Mouse (Mus musculus): ENCODE results near the gene Rab17.

Gene Rab17

DNA sequence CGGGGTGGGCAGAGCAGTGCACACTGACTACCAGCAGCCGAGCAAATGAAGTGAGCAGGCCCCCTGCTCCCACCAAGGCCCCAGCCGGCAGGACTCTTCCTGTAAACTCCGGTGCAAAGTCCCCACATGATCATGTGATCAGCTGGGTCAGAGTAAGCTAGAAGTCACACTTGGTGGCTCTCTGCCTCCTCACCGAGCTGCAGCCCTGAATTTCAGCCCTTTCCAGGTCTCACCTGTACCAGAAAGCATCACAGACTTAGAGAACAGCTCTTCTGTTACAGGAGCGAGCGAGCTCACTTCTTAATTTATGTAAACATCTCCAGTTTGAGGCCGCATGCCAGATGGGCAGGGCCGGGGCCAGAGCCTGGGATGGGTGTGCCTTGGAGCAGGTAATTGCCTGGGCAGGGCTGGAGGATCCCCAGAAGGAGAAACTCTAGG, at the start of gene Rab17:
TSS of gene Rab17 (minus strand) at position 315 of the 438 bp plus-strand sequence.
- no peak for DNase-seq (ENCODE audit: low read depth, low spot score)

DNA sequence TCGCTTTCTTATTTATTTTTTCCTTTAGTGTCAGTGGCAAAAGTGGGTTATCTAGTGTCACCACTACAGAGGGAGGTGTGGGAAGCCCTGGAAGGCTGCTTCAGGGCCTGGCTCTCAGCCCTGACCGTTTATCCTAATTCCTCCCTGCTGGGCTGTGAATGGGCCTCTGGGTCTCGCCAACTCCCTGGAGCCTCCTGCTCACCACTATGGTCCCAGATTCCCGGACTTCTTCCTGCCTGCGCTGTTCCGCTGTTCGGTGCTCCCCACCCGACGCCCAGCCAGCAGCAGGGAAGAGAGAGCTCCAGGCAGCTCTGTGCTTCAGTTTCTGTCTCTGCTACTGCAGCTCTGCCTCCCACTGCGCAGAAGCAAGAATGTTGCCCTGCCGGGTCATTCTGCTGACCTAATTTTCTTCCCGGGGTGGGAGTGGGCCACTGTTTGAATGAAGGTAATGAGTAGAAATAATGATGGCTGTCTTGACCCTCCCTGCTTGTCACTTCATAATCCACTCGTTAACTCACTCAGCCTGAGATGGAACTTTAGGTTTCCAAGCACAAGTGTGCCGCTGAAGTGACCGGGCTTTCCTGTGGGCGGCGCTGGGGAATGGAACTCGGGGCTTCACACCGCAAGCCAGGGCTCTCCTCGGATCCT, 47.8 kb upstream of the Rab17 start:
- DNase-seq (ENCODE audit: low read depth, low spot score): no peak

DNA sequence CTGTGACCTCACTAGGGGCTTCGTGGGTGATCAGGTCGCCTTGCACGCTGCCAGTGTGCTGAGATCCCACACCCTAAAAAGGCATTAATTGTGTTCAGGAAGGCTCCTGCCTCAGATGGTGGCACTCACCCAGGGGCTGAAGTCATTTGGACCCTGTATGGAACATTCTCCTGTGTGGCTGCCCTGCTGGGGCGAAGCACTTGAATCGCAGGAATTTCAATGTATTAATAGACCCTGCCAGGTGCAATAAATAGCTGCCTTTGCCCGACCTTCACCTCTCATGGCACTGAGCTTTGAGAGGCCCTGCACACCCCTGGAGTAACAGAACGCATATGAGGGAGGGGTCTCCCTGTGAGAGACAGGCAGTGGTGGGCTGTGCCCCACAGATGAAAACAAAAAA, 46.1 kb upstream of the Rab17 start:
- no peak for DNase-seq (ENCODE audit: low read depth, low spot score)

DNA sequence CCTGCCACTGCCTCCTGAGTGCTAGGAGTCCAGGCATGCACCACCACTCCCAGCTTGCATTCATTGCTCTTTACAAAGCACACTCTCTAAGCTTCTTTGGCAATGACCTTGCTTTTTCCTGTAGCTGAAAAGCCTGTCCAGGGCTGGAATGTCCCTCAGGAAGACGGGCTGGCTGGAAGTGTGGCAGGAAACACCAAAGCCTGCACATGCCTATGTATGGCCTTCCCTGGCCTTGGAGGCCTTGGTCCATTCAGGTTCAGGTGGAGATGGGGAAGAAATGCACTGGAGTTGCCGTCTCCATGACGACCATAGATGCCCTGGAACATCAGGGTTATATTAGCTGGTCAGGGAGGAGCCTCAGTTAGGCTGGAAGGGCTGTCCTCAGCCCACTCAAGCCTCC, 44.3 kb upstream of the Rab17 start:
- no peak for DNase-seq (ENCODE audit: low read depth, low spot score)

DNA sequence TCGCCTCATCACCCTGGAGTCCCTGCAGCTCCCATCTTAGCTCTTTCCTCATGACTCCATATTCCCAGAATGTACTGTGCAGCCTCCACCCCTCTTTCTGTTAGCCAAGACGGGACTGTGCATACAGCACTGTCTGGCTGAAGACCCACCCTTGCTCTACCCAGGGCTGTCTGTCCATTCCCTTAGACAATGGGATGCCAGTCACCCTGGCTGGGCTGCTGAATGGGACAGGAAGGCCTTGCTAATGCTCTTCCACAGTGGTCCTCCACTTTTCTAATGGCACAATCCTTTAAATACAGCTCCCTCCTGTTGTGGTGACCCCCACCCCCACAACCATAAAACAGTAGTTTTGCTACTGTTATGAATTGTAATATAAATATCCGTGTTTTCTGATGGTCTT, 41.9 kb upstream of the Rab17 start:
- no peak for DNase-seq (ENCODE audit: low read depth, low spot score)

DNA sequence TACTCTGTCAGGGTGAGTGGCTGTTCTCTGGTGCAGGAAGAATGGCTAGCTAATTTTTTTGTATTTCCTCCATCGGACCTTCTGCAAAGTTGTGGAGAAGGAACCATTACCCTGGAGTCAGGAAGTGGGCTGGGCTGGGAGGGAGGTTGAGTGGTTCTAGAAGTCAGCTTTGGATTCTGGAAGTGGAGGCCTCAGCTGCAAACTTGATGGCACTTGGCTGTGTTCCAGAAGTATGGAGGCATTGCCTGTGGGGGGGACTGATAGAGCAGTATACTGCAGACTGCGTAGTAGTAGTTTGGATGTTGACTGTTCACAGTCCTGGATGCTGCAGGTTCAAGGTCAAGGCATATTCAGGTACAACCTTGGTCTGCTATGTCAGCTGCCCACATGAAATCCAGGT, 41.3 kb upstream of the Rab17 start:
- DNase-seq (ENCODE audit: low read depth, low spot score): no peak

DNA sequence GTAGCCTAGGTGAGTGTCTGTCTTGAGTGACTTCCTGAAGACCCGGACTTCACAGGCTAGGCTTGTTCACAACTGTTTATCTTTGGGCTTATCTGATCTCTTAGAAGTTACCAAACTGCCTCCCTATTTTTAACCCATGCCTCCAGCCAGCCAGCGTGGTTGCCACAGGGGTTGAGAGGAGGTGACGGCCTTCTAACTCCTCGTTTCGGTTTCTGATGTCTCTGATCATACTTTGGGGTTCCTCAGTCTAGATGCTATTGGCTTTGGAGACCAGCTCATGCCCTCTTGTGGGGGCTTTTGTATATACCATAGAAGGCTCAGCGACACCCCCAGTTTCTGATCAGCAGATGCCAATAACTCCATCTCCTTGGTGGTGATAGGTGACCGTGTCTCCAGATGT, 40.8 kb upstream of the Rab17 start:
- peak; percentile 16 for DNase-seq (ENCODE audit: low read depth, low spot score)

DNA sequence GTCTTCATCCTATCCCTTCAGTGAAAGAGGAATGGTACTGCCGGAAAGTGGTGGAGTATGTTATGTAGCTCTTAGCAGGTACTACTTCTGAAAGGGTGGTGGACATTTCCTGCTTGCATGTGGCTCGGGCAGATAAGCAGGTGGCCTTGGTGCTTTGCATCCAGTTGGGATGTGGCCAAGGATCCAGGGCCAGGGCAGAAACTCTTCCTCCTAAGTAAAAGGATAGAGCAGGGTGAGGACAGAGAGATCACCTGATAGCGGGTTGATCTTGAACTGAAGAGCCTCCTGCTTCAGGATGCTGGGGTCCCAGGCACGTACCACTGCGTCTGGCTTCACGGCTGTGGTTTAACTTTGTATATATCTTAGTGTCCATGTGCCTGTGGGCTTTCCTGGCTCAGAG, 39.8 kb upstream of the Rab17 start:
- DNase-seq (ENCODE audit: low read depth, low spot score): no peak

DNA sequence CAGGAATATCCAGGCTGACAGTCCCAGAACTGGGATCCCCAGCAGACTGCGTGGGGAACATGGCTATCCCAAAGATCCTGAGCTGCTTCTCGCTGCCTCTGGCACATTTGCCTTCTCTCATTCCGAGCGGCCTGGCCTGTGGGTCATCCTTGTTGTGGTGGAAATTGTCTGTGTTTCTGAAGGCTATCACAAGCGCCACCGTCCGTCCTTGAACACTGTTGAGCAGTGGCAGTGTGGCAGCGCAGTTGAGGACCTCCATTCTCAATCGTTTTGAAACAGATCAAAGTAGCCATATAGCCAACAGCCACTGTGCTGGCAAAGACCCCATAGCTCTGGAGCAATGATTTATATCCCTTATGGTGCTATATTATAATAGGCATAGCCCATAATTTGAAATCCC, 39.3 kb upstream of the Rab17 start:
- DNase-seq (ENCODE audit: low read depth, low spot score): no peak

DNA sequence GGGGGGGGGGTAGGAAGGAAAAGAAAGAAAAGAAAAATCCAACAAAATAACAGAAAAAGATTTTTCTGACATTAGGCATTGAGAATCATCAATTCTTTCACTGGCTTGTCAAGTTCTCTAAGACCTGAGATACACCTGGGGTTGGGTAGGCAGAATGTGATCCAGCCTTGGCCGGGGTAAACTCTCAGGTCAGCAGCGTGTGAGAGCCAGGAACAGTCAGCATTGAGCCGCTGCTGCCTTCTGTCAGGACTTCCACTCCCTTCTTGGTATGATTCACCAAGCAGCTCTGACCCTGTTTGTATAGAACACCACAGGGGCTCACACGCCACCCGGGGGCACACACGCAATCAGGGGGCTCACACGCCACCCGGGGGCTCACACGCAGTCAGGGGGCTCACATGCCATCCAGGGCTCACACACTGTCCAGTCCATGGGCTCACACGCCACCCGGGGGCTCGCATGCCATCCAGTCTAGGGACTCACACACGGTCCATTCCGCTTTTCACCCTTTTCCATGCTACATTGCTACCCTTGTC, 38.8 kb upstream of the Rab17 start:
- no peak for DNase-seq (ENCODE audit: low read depth, low spot score)

DNA sequence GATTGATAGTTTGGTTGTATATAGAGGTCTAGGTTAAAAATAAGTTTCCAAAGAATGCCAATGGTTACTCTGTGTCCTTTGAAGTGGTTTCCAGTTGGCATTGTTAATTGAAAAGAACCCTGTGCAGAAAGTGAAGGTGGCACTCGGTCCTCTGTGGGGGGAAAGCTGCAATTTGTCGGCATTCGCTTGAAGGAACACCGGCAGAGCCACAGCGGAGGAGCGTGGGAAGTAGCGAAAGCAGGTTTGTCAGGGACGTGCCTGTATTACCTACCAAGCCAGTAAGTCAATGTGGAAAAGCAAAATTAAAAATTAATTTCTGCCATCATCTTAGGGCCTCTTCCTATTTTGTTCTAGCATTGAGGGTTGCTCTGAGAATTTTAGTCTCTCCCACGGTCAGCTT, 37.2 kb upstream of the Rab17 start:
- DNase-seq (ENCODE audit: low read depth, low spot score): no peak

DNA sequence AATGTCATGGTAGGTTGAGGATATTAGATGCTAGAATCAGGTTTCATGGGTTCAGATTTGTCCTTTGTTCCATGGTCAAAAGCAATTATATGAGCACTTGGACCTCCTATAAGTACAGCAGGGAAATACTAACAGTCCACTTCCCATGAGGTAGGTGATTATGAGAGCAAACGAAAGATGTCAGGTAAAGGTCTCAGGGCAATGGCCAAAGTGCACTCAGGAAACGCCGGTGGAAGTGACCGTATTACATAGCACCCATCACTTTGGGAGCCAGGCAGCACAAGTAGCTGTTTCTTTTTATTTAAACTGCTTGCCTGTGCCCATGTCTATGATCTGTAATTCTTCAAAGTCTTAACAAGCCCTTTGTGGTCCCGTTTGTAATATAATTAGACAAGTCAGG, 36.6 kb upstream of the Rab17 start:
- no peak for DNase-seq (ENCODE audit: low read depth, low spot score)

DNA sequence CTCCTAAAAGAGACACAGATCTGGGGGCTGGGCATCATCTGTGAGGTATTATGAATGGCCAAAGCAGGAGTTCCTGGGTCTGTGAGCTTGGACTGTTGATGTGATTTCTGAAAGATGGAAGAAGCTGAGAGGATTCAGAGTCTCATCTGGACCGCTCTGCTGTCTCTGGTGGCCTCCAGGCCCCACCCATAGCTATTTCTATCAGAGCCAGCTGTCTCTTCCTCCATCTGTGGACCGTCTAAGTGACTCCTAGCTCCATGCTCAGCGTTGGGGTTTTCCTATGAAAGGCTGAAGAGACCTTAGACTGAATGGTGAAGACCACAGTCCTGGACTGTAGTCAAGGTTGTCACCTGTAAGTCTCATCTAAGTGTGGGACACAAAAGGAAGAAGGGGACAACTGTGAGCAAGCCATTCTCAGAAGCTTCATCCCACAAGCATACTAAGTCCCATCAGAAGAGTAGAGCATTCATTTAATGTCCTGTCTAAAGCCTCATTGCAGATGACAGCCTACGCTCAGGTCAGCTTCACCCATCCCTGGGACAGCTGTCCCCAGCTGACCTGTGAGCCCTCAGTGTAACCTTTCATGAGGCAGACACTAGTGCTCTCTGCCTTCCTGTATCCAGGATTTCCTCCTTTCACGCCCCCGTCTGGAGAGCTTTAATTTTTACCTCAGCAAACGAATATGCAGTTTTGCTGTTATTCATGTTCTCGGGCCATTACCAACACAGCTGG, 34.2 kb upstream of the Rab17 start:
- DNase-seq (ENCODE audit: low read depth, low spot score): no peak

DNA sequence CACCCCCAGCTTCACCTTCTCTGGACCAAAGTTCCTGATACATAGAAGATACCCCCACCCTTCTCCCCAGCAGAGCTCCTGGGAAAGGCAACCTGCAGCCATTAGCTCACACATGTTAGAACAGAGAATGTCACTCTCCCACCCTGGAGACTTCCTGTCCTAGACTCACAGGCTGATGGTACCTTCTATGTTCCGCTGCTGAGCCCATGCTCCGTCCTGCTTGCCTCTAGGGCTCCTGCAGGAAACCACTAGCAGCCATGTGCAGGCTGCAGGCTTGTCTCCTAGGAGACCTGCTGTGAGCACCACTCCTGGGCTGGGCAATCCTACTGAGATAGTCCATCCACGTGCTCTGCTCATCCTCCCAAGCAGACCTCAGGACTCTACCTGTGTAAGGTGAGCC, 33.2 kb upstream of the Rab17 start:
- no peak for DNase-seq (ENCODE audit: low read depth, low spot score)

DNA sequence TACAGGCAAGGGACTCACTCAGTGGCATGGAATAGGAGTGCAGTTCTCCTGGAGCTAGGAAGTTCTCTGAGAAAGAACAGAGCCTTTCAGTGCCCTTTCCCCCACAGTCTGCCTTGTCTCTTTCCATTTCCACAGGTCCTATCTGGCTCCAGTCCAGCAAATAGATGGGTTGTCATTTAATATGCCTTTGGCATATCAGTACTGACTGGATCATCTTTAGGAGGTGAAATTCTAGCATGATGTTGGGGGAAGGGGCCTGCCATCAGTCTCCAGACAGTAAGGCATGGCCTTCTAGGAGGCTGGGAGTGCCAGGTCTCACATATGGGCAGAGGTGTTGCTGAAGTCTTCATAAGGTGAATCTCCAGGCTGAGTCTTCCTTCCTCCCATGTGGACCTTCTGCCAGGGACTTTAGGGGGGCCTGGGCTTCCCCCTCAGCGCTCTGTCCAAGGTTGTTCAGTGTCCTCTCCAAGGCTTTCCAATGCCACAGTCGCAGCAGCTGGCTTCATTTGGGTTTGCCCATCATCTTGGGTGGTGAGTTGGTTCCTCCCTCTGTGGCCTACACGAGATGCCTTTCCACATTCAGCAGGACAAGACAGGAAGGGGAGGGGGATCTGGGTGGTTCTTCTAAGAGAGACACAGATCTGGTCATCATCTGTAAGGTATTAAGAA, 32.5 kb upstream of the Rab17 start:
- no peak for DNase-seq (ENCODE audit: low read depth, low spot score)

DNA sequence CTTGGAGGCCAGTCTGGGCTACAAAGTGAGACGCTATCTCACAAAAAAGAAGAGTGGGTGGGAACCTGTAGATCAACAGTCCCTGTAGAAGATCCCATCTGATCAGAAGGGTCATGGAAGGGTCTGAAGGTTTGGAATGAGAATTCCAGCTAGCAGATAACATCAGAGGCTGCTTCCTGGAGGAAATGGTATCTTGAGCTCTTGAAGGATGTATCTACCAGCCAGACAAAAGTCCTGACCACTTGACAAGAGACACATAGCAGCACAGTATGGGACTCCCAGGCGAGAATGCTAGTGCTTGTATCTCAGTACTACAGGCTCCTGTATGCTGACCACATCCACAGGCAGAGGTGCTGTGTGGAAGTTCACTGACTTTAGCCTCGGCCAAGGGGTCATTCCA, 31.6 kb upstream of the Rab17 start:
- no peak for DNase-seq (ENCODE audit: low read depth, low spot score)

DNA sequence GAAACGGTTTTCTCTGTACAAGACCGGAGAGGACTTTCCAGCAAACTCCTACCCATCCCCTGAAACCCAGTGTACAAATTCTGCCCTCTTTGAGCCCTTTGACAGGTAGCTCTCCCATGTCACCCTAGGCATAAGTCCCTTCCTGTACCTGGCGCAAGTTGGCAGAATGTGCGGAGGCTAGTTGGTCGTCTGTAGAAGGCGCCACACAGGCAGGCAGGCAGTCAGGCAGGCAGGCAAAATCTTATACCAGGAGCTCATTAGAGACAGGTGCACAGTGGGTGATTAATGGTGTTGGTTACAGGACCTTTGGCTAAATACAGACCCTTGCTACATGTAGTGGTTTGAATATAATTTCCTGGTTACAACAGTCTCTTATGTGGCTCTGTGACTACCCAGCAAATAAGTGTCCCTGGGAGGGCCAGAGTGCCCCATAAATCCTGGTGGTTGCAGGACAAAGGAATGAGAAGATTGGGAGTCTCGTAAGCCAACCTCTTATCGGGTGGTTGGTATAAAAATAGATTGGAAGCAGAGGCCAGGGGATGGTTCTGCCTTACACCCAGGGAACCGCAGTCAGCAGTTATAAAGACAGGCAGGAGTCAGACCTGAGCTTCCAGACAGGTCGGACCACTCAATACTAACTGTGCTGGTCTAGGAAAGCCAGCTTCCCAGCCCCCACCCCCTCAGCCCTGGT, 30.6 kb upstream of the Rab17 start:
- no peak for DNase-seq (ENCODE audit: low read depth, low spot score)

DNA sequence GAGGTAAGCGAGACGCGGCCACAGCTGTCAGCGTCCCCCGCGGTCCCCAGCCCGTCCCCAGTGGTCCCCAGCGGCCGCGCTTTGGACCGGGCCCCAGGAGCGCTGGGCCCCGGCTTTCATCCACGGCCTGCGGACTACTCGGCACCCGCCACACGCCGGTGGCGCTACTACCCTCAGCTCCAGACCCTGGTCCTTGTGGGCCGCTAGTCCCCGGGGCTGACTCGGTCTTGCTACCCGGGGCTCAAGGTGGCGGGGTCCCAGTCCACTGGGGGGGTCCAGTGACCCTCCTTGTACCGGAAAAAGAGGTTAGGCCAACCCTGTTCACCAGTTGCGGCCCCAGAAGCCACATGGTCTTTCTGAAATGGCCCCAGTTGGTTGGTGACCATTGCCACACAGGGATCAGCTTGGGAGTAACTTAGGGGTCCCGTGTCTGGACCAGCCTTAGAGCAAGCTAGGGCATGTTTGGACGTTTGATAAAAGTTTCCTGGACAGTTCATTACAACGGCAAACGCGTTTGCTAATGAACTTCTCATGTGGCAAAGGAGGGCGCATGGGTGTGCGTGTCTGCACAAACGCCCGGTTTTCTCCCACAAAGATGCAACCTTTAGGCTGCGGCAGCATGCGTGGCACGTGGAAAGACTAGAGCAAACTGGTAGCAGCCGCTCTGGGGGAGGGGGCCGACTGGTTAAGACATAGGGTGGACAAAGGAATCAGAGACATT, 29.6 kb upstream of the Rab17 start:
- no peak for DNase-seq (ENCODE audit: low read depth, low spot score)

DNA sequence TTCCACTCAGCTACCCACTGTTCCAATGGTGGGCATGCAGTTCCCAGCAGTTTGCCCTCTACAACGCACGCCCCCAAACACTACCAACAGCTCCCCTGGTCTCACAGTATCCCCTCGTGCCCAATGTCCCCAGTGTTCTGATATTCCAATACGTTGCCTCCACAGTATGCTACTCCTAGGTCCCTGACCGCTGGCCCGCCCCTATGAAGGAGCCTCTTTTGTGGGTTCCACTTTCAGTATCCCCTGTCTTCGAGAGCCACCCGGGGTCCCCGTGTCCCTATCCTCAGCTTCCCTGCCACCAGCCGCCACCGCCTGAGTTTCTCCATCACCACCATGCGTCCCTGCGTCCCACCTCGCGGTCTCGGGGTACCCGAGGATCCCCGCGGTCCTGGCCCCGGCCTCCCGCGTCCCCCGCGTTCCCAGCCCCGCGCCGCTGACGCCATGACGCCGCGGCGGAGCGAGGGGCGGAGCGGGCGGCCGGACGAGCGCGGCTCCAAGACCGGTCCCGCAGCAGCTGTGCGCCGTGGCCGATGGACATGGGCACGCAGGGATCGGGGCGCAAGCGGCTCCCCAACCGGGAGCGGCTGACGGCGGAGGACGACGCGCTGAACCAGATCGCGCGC, 28.9 kb upstream of the Rab17 start, which contains the start of gene Lrrfip1:
TSS of gene Lrrfip1 (plus strand) at position 470 of the 623 bp plus-strand sequence.
- DNase-seq (ENCODE audit: low read depth, low spot score): no peak

DNA sequence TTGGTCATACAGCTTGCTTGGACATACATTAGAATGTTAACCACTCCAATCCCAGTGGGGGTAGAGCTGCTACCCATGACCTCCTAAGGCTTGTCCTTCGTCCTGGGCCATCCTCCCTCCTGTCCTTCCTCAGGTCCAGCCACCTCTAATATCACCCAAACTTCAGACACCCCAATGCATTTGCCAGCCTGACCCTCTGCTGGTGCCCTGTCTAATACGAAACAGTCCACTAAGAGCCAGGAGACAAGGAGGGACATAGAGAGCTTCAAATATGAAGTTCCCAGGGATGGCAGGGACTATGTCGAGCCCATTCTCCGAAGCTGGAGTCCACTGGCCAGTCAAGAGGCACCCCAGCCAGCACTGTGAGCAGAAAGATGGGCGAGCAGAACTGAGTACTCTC, 28.2 kb upstream of the Rab17 start:
- no peak for DNase-seq (ENCODE audit: low read depth, low spot score)

DNA sequence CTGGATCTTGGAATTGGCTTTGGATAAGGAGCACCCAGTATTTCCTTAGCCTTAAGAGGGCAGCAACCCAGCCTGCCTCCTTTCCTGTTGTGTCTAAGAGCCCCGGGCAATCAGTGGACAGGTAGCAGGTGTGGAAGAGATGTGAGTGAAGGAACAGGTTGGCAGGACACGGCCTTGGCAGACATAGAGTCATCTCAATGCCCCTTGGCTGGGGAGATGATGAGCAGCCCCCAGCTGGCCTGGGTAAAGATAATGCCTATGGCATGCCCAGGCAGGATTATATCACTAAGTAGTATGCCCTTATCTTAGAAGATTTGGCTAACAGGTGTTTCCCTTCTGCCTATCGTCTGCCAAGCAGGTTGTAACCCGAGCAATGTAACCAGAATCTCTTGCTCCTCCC, 27.7 kb upstream of the Rab17 start:
- no peak for DNase-seq (ENCODE audit: low read depth, low spot score)

Measured in A20 (cell line).